Mouse (Mus musculus): ENCODE measurements at regions not wholly inside any gene's neighbourhood (a gene's known extent, or its start where the extent isn't known, plus 50 kb on each side); places are given as distances from the start of the nearest gene placed in this dataset.

DNA sequence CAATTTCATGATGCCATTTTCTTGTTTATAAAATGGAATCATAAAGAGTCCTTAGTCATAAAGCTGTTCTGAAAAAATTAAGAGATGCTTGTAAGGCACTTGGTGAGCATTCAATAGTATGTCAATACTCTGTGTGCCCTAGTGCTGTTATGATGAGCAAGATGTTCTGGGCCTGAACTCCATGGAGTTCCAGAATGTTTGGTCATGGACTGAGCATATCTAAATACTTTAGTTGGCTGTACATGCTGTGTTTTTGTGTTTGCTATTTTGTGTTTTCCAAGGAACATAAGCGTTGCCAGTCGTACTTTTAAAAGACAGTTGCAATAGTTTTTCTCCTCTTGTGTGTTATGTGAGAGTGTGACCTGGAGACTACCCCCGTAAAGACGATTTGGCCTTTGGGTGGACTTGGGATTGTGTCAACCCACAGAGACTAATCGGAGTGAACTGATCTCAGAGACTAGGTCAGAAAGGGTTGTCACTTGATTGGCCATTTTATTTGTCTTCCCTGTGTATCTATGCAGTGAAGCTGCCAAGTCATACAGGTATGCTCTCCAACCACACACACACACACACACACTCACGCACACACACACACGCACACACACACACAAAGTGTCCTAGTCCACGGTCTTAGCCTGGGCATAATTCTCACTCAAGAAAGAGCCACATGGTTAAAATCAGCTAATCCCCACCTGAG lies 152.6 kb upstream of the Krr1 start:
- peak; percentile 44 for DNase-seq (ENCODE audit: low spot score)

DNA sequence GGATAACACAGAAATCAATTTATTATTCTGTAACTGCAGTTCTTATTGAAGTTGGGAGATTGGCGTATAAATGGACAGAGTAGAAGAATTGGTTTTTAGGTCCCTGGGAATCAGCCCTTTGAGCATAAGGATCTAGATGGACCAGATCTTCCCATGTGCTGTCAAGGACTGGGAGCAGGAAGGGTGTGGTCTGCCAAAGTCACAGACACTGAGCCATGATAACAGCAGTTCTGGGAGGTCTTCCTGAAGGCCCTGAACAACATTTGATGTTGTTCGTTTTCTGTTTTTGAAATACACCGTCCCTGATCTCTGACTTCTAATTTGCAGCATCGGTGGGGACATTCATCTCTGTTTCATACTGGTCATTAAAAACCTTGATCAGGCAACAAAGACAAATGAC lies 147.6 kb upstream of the Krr1 start:
- DNase-seq (ENCODE audit: low spot score): no peak

DNA sequence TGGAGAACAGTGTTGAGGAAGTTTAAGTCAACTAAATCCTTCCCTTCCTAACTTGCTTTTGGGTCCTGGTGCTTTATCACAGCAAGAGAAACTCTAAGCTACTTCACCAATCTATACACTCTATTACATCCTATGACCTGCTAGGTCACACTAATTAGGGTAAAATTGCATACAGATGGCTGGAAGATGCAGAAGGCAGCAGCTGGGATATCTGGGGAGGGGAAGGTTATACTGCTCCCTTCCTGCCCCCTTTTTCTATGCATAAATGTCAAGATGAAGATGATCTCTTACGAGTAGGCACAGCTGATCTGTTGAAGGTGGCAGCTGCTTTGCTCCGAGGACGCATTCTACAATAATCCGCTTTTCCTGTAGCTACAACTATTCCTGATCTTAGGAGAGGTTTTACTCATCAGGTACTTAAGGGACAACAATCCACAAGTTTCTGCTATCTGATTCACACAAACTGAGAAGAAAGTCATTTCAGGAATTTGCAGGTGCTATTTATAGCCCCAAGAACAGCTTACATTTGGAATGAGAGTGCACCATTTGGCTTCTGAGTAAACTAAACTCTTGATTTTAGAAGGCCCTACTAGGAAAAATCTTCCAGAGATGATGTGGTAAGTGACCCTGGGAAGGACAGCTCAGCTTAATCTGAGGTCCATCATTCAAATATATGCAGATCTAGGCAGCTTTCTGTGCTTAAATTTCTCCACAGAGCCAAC lies 146.3 kb upstream of the Krr1 start:
- DNase-seq (ENCODE audit: low spot score): no peak

DNA sequence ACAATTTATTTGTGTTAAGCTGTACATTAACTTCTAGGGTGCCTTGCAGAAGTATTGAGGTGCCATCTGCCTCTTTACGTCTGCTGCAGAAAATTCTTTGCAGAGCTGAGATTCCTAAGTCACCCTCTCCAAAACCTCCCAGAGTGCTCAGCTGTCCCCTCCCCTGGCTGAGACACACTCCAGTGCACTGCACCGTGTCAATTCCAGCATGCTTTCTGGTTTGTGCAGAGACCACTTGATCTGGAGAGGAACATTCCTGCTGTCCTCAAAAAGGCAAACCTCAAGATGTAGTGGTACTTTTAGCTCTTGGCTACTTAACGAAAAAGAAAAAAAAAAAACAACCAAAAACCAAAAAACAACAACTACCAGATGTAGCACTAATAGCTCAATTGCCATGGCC lies 145.2 kb upstream of the Krr1 start:
- DNase-seq (ENCODE audit: low spot score): no peak

DNA sequence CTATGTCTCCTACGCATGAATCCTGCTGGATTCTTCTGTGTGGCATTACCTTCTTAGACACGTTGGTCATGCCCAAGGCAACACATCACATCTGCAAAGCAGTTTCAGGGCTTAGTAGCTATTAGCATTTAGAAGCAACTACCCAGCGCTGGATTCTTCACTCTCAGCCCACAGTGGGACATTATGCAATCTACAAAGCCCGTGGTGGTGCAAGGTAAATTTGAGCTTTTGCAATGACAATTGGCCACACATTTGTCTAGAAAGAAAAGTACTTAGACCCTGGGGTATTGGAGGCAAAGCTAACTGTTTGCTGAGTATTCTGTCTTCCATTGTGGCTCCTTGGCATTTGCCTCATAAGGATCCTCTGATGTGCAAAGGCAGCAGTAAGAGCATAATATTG lies 144.5 kb upstream of the Krr1 start:
- no peak for DNase-seq (ENCODE audit: low spot score)

DNA sequence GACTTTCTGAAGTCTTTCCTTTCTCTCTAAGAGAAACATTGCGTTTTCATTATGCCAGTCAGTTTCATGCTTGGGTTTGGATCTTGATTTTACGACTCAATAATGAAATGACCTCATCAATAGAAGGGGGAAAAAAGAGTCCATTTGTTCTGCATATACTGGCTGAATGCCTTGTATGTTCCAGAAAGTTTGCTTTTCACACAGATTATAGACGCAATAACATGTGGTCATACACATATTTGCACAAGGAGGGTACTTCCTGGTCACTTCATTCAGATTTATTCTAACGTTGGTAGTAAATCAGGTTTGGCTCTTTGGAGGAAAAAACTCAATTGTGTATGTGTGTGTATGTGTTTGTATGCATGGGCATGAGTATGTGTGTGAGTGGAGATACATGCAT lies 143.9 kb upstream of the Krr1 start:
- no peak for DNase-seq (ENCODE audit: low spot score)

DNA sequence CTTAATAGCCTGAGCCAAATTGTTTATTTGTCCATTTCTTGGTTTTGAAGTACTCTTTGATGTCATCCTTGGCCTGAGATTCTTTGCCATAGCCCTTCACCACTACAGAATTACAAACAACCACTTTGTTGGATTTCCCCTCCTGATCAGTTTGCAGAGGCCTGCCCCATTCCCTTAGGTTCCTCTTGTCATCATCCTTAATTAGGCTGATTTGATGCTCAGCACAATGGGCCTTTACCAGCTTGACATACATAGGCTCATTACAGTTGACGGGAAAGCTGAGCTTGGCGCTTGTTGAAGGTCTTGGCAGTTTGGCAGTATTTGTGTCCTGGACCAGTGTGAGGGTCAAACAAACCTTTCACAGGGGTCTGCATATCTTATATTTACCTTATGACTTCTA lies 143.2 kb upstream of the Krr1 start:
- DNase-seq (ENCODE audit: low spot score): no peak

DNA sequence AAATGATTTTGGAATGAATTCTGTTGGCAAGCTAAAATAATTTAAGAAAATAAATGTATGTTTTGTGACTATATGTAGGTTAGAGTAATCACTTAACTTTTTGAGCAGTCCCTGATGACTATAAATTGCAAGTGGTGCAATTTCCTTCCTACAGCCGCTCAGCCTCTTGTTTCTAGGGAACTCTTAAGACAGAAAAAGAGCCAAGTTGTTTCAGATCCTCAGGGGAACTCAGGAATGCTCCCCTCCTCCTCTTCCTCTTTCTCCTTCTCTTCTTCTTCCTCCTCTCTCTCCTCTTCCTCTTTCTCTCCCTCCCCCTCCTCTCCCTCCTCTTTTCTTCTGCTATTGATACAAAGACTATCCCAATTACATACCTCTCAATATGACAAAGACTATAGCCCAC lies 141.4 kb upstream of the Krr1 start:
- DNase-seq (ENCODE audit: low spot score): no peak

DNA sequence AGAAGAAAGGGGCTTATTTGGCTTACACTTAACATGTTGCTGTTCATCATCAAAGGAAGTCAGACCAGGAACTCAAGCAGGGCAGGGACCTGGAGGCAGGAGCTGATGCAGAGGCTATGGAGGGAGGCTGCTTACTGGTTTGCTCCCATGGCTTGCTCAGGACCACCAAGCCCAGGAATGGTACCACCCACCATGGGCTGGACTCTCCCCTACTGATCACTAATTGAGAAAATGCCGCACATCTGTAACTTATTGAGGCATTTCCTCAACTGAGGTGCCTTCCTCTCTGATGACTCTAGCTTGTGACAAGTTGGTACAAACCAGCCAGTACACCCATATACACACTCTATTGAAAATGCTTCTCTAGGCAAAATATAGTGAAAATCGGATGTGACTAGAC lies 138.9 kb upstream of the Krr1 start:
- DNase-seq (ENCODE audit: low spot score): no peak

DNA sequence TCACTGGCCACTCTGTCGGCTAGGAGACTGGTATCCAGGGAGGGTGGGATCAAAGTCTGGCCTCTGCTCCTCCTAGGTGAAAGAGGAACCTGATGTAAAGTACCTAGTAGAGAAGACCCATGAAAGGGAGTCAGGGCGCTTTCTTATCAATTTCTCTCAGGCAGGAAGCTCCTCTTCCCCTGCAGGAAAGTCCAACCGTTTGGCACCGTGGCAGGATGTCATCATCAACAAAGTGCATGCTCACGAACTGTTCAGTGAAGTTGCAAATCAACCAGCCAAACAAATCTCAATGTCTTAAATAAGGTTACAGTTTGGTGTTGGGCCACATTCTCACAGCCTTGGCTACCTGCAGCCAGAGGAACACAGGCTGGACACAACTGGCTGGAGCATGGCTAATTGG lies 138.2 kb upstream of the Krr1 start:
- no peak for DNase-seq (ENCODE audit: low spot score)

DNA sequence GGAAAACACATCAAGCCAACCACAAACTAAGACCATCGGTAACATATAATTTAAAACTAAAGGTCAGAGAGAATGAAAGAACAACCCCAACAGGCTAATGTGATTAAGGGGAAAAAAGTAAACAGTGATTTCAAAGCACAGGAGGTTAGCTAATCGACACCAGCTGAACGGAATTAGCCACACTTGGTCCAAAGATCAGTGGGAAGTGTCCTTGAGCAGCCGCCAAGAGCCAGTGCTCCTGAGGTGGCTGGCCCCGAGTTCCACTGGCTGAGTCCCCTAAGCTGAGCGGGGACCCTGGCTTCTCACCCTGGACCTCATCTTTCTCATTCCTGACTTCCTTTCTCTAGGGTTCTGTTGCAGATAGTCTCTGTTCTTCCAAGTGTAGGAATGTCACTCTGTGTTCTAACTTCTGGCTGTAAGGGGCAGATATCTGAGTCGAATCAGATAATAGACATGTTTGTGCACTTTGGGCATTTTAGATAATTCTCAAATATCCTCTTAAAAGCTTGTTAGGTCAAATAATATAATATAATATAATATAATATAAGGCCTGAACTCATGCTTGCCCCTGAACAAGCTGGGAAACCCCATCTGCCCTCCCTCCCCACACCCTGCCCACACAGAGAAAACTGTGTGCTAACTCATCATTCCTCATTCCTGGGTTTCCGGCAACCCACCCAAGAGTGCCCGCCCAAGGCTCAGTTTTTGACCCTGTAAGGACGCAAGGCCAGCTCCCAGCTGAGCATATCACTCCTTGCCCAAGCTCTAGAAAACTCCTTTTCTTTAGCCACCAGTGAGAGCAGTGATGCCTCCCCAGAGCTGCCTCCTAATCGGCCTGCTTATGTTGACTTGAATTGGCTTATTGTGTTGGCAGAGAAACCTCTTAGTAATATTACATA lies 137.3 kb upstream of the Krr1 start:
- DNase-seq (ENCODE audit: low spot score): peak; percentile 50

DNA sequence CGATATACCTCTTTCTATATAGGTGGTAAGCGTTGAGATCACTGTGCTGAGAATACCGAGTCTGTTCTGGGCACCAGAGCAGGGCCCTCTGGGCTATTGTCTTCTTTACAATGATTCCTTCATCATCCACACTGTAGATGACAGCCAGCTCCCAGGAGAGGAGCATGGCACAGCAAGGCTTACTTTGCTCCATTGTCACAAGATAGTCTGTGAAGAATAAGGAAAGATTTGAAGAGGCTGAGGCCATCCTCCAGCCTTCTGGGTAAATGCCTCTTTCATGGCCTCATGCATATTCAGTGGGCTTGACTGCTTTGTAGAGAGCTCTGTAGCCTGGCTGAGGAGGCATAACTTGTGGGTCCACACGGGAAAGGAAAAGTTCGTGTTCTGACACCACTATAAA lies 136.3 kb upstream of the Krr1 start:
- no peak for DNase-seq (ENCODE audit: low spot score)

DNA sequence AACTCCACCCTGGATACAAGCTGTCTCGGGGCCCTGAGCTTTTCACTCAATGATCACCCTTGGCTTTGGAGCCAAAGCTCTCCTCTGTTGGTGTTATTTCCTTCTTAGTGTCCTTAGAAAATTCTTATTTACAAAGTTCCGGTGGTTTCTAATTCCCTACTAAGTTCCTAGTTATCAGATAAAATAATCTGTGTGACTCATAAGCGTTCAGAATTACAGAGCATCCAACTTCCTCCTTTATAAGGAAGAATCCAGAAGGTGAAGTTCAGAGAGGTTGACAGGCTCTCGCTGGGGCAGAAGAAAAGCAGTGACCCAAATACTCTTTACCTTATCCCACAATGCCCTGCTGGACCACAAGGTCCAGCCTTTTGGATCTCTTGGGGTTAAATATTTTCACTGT lies 135.7 kb upstream of the Krr1 start:
- DNase-seq (ENCODE audit: low spot score): no peak

DNA sequence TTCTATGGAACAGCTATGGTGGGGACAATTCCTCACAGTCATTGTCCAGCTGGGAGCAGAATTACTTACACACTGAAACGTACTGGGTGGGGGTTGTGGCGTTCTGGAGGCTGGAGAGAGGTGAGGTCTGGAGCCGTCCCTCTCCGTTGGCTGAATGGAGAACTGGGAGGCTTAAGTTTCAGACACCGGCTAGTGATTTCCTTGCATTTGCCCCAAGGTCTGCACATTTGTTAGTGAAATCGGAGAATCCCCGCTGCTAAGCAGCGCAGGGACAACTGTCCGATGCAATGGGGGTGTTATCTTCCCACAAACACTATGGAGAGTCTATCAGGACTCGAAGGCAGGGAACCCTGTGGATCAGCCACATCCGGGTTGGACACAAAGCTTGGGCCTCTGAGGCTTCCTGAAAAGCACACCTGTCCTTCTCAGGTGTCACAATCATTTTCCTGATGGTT lies 130.1 kb upstream of the Krr1 start:
- DNase-seq (ENCODE audit: low spot score): no peak

DNA sequence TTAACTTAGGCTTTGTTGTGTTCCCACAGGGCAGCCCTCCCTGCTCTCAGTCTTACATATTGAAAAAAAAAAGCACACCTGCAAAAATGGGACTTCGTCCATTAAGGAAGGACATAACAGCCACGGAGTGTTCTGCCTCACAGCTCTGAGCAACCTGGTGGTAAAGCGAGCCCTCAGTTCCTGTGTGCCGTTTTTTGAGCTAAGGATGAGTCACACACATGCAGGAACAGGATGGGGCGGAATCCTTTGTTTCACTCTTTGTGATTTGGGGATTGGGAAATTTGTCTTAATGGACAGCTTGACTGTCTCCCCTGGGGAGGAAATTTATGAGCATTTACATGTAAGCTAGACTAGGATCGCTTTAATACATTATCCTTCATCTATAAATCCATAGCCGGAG lies 129.6 kb upstream of the Krr1 start:
- DNase-seq (ENCODE audit: low spot score): peak; percentile 23

DNA sequence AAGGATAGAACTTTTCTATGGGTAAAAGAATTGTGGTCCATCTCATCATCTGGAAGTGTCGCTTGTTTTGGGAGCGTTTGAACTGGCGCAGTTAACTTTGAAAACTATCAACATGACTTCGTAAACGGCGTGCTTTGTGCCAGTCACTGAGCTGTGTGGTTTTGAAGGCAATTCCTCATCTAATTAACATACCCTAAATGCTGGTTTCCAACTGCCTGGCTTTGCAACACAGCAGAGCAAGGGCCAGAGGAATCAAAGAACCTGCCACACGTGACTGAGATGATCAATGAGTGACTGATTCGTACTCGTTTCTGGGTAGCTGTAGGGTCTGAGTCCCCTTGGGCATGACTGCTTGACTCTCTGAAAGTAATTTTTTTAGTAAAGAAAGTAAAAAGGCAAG lies 129.2 kb upstream of the Krr1 start:
- no peak for DNase-seq (ENCODE audit: low spot score)

DNA sequence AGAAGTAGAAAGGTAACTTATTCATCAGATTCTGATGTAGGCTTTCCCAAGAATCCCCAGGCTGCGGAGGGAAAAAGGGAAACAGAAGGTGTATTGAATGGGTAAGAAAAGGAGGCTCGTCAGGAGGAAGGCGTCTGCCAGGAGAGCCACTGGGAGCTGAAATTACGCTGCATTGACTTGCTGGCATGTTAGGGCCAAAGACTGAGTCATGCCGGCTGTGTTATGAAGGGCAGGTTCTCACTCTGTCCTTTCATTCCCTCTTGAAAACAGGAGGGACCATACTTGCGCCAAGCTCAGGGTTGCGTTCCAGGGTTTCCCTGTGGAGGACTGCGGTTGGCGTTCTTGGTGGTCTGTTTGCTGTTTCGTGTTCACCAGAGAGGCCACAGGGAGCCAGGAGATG lies 128.3 kb upstream of the Krr1 start:
- DNase-seq (ENCODE audit: low spot score): peak; percentile 44

DNA sequence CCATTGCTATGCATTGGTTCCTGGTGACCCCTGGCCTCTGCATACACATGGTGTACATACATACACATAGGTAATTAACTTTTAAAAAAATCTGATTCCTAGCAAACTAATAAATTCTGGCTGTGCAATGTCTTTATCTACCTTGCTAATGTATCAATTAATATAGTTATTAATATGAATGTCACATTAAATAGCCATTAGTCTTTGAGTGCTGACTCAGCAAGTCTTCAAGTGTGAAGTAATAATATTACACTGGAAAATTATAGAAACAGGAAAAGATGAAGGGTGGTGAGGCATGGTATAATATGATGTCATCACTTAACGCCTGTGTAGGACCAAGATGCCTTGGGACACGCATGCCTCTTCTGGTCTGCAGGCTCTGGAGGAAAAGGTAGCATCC lies 126.5 kb upstream of the Krr1 start:
- DNase-seq (ENCODE audit: low spot score): no peak

DNA sequence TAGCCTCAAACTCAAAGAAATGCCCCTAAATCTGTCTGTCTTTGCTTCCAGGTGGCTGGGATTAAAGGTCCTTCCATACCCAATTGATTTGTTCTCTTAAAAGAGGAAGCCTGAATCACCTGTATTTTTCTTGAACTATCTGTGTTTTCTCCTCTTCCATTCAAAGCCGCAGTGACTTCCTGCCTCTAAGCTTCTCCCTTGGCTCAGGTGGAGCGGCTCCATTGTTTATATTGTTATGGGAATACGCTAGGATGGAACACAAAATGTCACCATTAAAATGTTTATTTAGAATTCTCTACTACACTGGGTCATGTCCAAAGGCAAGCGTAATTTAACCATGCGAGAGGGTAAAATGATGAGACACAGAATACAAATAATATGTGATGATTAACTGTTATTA lies 118.2 kb upstream of the Krr1 start:
- DNase-seq (ENCODE audit: low spot score): no peak

DNA sequence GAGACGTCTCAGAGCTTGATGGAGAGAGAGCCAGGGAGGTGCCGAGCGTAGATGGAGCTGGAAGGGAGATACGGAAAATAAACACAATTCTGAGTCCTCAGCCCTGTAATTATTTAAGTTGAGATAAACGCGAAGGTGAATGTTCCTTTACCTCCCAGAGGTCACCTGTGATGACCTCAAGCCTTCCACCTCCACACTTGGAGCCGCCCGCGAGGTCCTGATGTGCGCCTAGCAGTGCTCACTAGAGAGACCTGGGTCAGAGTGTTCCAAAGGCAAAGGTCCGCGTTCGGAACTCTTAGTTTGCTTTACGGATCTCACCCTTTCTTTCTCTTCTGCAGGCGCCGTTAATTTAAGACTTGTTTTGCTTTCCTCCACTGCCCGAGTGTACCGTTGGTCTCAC lies 117.0 kb upstream of the Krr1 start:
- no peak for DNase-seq (ENCODE audit: low spot score)

DNA sequence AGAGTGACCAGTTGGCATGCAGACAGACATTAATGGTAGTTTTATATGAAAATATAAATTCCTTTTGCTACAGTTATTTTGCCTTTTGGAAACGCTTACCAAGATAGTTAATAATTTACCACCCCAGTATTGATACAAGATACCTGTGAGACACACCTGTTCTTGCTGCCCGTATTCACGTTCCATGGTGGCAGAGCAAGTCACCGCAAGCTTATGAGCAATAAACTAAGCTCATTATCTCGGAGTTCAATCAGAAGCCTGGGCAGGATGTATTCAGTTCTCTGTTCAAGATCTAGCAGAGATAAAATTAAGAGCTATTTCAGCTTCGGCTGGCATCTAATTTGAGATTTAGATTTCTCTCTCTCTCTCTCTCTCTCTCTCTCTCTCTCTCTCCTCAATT lies 114.1 kb upstream of the Krr1 start:
- DNase-seq (ENCODE audit: low spot score): no peak

DNA sequence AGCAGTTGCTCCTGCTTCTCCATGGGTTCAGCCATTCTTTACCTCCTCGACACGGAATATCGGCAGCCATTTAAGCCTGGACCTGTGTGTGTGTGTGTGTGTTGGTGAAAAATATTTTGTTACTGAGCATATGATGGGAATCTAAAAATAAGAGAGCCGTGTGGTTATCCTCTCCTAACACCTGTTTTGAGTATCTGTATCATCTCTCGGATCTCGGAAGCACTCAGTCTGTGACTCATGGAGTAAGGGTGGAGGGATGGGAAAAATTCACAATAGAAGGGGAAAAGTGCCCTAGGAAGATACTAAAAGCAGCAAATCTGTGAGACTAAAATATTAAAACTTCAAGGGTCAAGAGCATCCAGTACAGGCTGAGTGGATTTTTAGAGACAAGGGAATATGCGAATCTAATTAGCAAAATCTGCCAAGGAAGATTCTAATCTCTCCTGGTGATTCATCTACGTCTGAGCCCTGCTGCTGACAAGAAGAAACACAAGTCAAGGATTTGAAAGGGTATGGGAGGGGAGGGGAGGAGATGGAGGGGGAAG lies 107.1 kb upstream of the Krr1 start:
- no peak for DNase-seq (ENCODE audit: low spot score)

All from gastrocnemius, adult 18-20 months (tissue).